Mouse (Mus musculus): Measurements from ENCODE around the gene Plagl2.

GRCm38 (mm10) chr2:153199114-153199513 lies 42.1 kb downstream of the Plagl2 start:
- TF ChIP-seq POLR2A (IDR thresholded peaks at IDR 0.05; ENCODE audit: borderline replicate concordance, extremely low read depth, low read depth, low read length) = no peak
- TF ChIP-seq CTCF (IDR thresholded peaks at IDR 0.05; ENCODE audit: insufficient read depth, low read length) = no peak
